Mouse (Mus musculus) midbrain, embryonic 15.5 days (tissue): ENCODE results near the gene Hikeshi. TPM values are rescaled to one million over a fixed set of nuclear protein-coding genes. Genes with fewer than 3 reads are reported as not detected.

Experiments
- ATAC-seq: fragments of 200-750 bp; cut with Nextera tagmentation; replicated peaks from 2 replicates; pipeline ENCODE4 v1.8.0; 2017; ENCODE audit warnings: moderate TSS enrichment
- H3K27ac ChIP-seq: fragments of 300-500 bp; sonication (generic); 2 replicates; pipeline ENCODE4 v1.5.1; 2015; ENCODE audit warnings: mild to moderate bottlenecking, inconsistent platforms
- H3K27me3 ChIP-seq: fragments of 300-500 bp; sonication (generic); replicated peaks from 2 replicates; pipeline ENCODE4 v1.6.1; 2015; ENCODE audit warnings: inconsistent platforms
- H3K36me3 ChIP-seq: fragments of 300-500 bp; sonication (generic); replicated peaks from 2 replicates; pipeline ENCODE4 v1.6.1; 2015; ENCODE audit warnings: inconsistent platforms
- H3K4me1 ChIP-seq: fragments of 300-500 bp; sonication (generic); 2 replicates; pipeline ENCODE4 v1.6.1; 2015; ENCODE audit warnings: inconsistent platforms
- H3K4me2 ChIP-seq: fragments of 300-500 bp; sonication (generic); 2 replicates; pipeline ENCODE4 v1.6.1; 2015; ENCODE audit warnings: inconsistent platforms, mild to moderate bottlenecking, moderate library complexity
- H3K4me3 ChIP-seq: fragments of 300-500 bp; sonication (generic); 2 replicates; pipeline ENCODE4 v1.5.1; 2015; ENCODE audit warnings: mild to moderate bottlenecking, inconsistent platforms
- H3K9ac ChIP-seq: fragments of 300-500 bp; sonication (generic); 2 replicates; pipeline ENCODE4 v1.6.1; 2015; ENCODE audit warnings: mild to moderate bottlenecking, inconsistent platforms
- H3K9me3 ChIP-seq: fragments of 300-500 bp; sonication (generic); 2 replicates; pipeline ENCODE4 v1.6.1; 2016; ENCODE audit warnings: inconsistent platforms
- WGBS: fragments of 180-500 bp; shearing (Covaris S2); methylation state at CpG from one replicate; pipeline ENCODE4 v1.1.7; 2015; ENCODE audit warnings: mixed read lengths; 5-methylcytosine and 5-hydroxymethylcytosine counted together
- polyA plus RNA-seq: library from polyadenylated mRNA; unstranded; fragments of >200 nt; fragmentation: Nextera tagmentation; extraction: Ambion mirVana; gene quantifications from 2 replicates; pipeline ENCODE4 v1.2.1, GENCODE M21; 2015

Hikeshi gene
- polyA plus RNA-seq, 1 experiment from 2014 or later, result 111 TPM

DNA sequence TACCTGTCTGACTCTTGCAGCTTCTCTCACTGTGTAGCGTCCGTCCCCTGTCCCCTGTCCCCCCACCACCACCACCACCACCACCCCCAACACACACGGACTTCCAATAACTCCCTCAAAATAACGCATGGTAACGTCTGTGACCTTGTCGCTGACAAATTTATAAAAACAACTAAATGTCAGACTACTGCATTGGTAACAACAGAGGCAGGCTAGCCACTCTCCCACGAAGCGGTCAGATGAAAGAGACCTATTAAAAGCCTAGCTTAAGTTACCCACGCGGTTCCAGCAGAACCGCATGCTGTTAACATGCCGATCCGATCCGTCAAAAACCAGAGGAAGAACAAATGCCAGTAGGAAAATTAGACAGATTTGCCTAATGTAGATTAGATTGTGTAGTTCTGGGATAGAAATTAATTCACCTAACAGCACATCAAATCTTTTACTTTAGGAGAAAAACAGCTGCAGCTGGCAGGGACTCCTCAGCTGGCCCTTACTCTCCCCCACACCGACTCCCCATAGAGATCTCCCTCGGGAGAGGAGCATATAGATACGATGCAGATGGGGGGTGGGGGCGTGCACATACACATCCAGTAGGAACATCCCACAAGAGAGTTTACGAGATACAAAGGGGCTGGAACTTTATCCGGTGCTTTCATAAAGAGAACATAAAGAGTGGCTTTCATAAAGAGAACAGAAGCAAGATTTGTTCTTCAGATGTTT, 31.9 kb downstream of the Hikeshi start:
- Histone ChIP-seq H3K4me2 (no peak overlapping the region), H3K9me3 (no peaks in the 10 kb centered on the region), H3K27me3 (no peaks in the 10 kb centered on the region), H3K4me1 (no peaks in the 10 kb centered on the region), H3K9ac (no peak overlapping the region), H3K36me3 (no peaks in the 10 kb centered on the region), H3K27ac (no peak overlapping the region), H3K4me3 (no peak overlapping the region)
- 82% methylated on average over 20 of the region's 20 CpGs for WGBS
- ATAC-seq, result no peak

DNA sequence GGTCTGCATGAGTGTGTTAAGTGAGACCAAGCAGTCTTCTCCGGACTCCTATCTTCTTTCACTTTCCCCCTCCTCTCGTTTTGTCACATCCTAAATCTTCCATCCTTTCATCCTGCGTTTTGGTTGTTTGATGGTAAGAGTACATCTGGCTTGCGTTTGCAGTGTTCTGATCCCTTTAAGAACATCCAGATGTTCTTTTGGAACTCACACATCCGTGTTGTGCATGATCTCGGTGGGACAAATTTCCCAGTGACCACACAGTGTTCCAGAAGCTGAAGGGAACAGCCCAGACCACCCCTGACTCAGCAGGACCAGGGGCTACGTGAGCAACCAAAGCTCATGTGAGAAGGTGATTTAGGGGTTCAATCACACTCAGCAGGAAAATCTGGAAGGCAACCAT, 32.6 kb downstream of the Hikeshi start:
- Histone ChIP-seq H3K9ac (no peak overlapping the region), H3K4me2 (no peak overlapping the region), H3K27me3 (no peaks in the 10 kb centered on the region), H3K4me1 (peaks cover 6% of the 10 kb centered on the region), H3K4me3 (no peak overlapping the region), H3K36me3 (no peaks in the 10 kb centered on the region), H3K27ac (no peak overlapping the region), H3K9me3 (no peaks in the 10 kb centered on the region)
- no peak for ATAC-seq
- WGBS, result 68% methylated on average over 7 of the region's 7 CpGs

DNA sequence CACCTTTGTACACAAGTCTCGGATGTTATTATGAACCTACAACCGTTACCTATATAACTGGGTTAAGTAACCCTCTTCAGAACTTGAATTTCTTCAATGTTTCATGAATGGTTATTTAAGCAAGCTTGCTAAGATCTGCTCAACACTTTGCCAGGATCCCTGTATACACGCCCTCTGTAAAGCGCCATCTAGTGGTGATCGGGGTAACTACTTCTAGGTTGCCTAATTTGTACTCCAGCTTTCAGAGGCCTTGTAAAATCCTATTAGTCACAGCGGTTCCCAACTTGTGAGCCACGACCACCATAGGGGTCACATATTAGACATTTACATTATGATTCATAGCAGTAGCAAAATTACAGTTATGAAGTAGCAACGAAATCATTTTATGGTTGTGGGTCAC, 33.1 kb downstream of the Hikeshi start:
- Histone ChIP-seq H3K36me3 (no peaks in the 10 kb centered on the region), H3K4me2 (no peak overlapping the region), H3K27me3 (no peaks in the 10 kb centered on the region), H3K9ac (no peak overlapping the region), H3K9me3 (no peaks in the 10 kb centered on the region), H3K4me1 (peaks cover 10% of the 10 kb centered on the region), H3K4me3 (no peak overlapping the region), H3K27ac (no peak overlapping the region)
- ATAC-seq, result peak; percentile 55; the same call in 1 of the 2 replicates
- 17% methylated on average over 8 of the region's 8 CpGs for WGBS

DNA sequence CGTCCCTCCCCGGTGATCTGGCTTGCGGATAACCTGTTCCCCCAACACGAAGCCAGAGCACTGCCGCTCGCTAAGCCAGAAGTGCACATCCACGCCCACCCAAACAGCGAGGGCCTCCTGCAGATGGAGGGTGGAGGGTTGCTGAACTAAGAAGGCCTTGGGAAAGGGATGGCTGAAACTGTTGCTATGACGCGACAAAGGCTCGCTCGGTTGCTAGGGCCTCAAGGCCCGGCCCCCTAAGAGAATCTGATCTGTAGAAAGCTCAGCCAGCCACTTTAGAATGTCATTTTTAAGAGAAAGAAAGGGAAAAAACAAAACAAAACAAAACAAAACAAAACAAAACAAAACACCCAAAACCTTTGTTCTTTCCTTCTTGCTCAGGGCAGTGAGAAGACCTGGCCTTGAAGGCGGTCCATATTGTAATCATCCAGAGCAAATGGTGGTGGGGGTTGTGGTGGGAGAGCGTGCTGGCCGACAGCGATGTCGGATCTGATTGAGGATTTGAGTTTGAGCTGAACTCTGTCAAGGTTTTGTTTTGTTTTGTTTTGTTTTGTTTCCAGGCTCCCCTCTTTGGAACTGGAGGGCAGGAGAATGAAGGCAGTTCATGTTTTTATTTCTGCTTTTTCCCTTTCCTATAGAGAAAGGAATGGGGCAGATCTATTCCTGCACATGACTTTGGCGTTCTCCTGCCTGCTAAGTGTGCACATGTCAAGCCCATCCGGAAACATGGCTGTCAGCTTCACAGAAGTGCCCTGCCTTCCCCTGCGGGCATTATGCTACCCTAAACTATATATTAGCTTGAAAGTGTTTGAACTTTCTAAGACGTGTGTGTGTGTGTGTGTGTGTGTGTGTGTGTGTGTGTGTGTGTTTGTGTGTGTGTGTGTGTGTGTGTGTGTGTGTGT, 37.3 kb downstream of the Hikeshi start, which contains the start of gene Ccdc81:
TSS of gene Ccdc81 (minus strand) at position 188 of the 902 bp plus-strand sequence.
- peak within 1 kb of the TSS; percentile 42 for H3K4me2 ChIP-seq
- 20% methylated on average over 22 of the region's 22 CpGs for WGBS
- no peaks in the 10 kb centered on the region for H3K36me3 ChIP-seq
- H3K4me3 ChIP-seq, result no peak within 1 kb of the TSS
- peaks cover 10% of the 10 kb centered on the region for H3K4me1 ChIP-seq
- ATAC-seq, result peak; percentile 90
- H3K9ac ChIP-seq, result no peak within 1 kb of the TSS
- no peaks in the 10 kb centered on the region for H3K9me3 ChIP-seq
- H3K27me3 ChIP-seq, result no peaks in the 10 kb centered on the region
- H3K27ac ChIP-seq, result no peak within 1 kb of the TSS

DNA sequence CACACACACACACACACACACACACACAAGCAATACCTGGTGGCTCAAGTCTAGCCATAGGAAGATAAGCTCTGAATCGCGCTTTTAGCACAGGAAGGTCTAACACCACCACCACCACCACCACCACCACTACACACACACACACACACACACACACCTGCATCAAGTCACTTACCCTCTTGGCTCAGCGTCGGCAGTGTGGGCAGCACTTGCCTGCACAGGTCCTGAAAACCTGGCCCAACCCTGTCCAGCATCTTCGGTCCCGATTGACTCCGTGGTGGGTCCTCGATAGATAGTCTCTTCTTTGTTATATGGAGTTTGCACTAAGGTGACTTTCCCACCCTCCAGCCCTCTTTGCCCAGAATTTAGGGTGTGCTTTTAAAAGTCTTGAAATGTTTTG, 38.0 kb downstream of the Hikeshi start:
- WGBS, result 79% methylated on average over 8 of the region's 8 CpGs
- H3K9ac ChIP-seq, result no peak overlapping the region
- H3K4me3 ChIP-seq, result no peak overlapping the region
- peak; percentile 43; the same call in 1 of the 2 replicates for ATAC-seq
- H3K4me2 ChIP-seq, result peak overlapping the region; percentile 42
- no peak overlapping the region for H3K27ac ChIP-seq
- no peaks in the 10 kb centered on the region for H3K36me3 ChIP-seq
- no peaks in the 10 kb centered on the region for H3K9me3 ChIP-seq
- H3K27me3 ChIP-seq, result no peaks in the 10 kb centered on the region
- H3K4me1 ChIP-seq, result peaks cover 10% of the 10 kb centered on the region

DNA sequence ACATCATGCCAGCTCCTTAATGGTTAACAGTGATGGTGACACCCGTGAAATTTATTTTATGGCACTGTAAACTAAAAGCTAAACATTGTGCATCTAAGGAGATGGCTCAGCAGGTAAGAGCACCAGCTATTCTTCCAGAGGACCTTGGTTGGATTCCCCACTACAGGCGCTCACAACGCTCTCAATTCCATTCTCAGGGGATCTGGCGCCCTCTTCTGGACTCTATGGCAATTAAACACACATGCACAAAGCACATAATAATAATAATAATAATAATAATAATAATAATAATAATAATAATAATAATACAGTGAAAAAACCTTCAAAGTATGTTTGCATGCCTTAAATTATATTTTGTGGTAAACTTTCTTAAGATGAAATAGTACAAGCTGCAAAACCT, 49.1 kb downstream of the Hikeshi start:
- no peak overlapping the region for H3K27ac ChIP-seq
- WGBS, result 27% methylated on average over 4 of the region's 4 CpGs
- no peak overlapping the region for H3K4me3 ChIP-seq
- H3K4me1 ChIP-seq, result no peaks in the 10 kb centered on the region
- H3K9me3 ChIP-seq, result no peaks in the 10 kb centered on the region
- no peak overlapping the region for H3K9ac ChIP-seq
- no peak overlapping the region for H3K4me2 ChIP-seq
- H3K36me3 ChIP-seq, result no peaks in the 10 kb centered on the region
- ATAC-seq, result no peak
- H3K27me3 ChIP-seq, result no peaks in the 10 kb centered on the region

DNA sequence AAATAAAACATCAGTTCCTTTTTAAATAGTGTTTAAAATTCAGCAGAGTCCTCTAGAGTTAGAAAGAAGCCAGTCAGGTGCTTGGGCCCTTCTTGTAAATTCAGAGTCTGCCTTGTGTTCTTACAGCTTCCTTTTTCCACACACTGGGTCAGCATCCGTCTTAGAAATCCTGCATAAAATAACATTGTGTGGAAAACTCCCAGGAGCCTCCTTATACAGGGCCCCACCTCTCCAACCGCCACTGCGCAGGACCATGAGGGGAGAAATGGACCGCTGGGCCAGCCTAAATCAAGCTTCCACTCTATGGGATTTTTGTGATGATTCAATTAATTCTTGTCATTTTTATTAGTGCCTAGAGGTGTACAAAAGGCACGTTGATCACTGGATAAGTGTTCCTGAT, 49.6 kb downstream of the Hikeshi start:
- WGBS, result 78% methylated on average over 5 of the region's 5 CpGs
- no peaks in the 10 kb centered on the region for H3K9me3 ChIP-seq
- no peak overlapping the region for H3K4me2 ChIP-seq
- H3K27ac ChIP-seq, result no peak overlapping the region
- H3K4me3 ChIP-seq, result no peak overlapping the region
- no peaks in the 10 kb centered on the region for H3K36me3 ChIP-seq
- H3K4me1 ChIP-seq, result no peaks in the 10 kb centered on the region
- no peak overlapping the region for H3K9ac ChIP-seq
- no peaks in the 10 kb centered on the region for H3K27me3 ChIP-seq
- no peak for ATAC-seq

DNA sequence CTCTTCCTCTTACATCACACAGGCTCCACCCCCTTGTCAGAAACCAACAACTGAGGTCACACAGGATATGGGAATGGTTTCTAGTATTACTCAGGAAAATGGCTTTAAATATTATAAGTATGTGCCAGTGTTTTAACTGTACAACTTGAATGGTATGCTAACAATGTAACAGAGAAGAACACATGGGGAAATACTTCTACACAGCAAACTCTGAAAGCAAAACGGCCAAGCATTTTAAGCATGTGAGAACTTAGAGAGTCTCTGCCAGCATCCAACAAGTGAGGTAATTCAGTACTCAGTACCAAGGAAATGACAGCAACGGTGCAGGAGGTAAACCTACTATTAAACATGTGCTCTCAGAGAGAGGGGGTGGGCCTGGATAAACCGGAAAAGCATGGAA, 56.5 kb downstream of the Hikeshi start:
- 80% methylated on average over 3 of the region's 3 CpGs for WGBS

DNA sequence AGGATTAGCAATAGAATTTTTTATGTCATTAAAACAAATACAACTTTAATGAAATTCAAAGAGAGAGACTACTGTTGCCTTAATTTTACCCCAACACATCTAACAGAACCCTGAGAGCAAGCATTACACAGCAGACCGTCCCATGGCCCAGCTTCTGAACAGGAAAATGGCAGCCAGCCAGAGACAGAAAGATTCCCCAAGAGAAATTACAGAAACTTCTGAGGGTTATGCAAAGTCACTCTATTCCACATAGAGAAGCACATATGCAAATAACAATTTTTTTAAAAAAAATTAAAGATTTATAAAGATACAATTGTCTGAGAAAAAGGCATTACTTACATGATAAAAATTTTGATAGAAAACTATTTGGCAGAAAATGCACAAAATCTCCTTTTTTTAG, 61.3 kb downstream of the Hikeshi start:
- Histone ChIP-seq H3K9me3 (no peaks in the 10 kb centered on the region), H3K27ac (no peak overlapping the region), H3K27me3 (no peaks in the 10 kb centered on the region), H3K36me3 (no peaks in the 10 kb centered on the region), H3K4me1 (no peaks in the 10 kb centered on the region), H3K4me2 (no peak overlapping the region), H3K4me3 (no peak overlapping the region), H3K9ac (no peak overlapping the region)
- no peak for ATAC-seq
- 79% methylated on average over 1 of the region's 1 CpGs for WGBS

More for the DNA sequence above, 56.5 kb downstream of the Hikeshi start:
- H3K4me3 ChIP-seq, result no peak overlapping the region
- no peaks in the 10 kb centered on the region for H3K4me1 ChIP-seq
- H3K9ac ChIP-seq, result no peak overlapping the region
- no peaks in the 10 kb centered on the region for H3K36me3 ChIP-seq
- H3K27me3 ChIP-seq, result no peaks in the 10 kb centered on the region
- no peak overlapping the region for H3K4me2 ChIP-seq
- no peak for ATAC-seq
- H3K27ac ChIP-seq, result no peak overlapping the region
- no peaks in the 10 kb centered on the region for H3K9me3 ChIP-seq

Other genes starting within 250 kb of the Hikeshi start
- gene Ccdc81, start 37.6 kb downstream of the Hikeshi start, polyA plus RNA-seq, result 1.1 TPM in 2 replicates
- 33.0 and 33.3 TPM in 2 replicates for gene Eed, start 39.8 kb upstream of the Hikeshi start, polyA plus RNA-seq
- 38.1 and 39.1 TPM in 2 replicates for gene Picalm, start 189.0 kb upstream of the Hikeshi start, polyA plus RNA-seq